Mouse (Mus musculus) midbrain, embryonic 14.5 days (tissue): ENCODE results near the gene Acoxl. TPM values are rescaled to one million over a fixed set of nuclear protein-coding genes. Genes with fewer than 3 reads are reported as not detected.

Source experiments
- ATAC-seq: fragments of 200-750 bp; cut with Nextera tagmentation; 2 replicates; pipeline ENCODE4 v1.8.0; 2017; ENCODE audit warnings: moderate number of reproducible peaks, moderate library complexity; ENCODE audit not compliant: low FRiP score, low TSS enrichment
- DNase-seq: peaks from one replicate; pipeline ENCODE4 v3.0.0-alpha.2; 2015
- H3K27ac ChIP-seq: fragments of 300-500 bp; sonication (generic); replicated peaks from 2 replicates; pipeline ENCODE4 v1.5.1; 2014; ENCODE audit warnings: mild to moderate bottlenecking, low read depth, low read length, moderate library complexity
- H3K27me3 ChIP-seq: fragments of 300-500 bp; sonication (generic); 2 replicates; pipeline ENCODE4 v1.6.1; 2014; ENCODE audit warnings: low read length, control low read depth, mixed read lengths; ENCODE audit not compliant: control insufficient read depth, insufficient read depth
- H3K36me3 ChIP-seq: fragments of 300-500 bp; sonication (generic); 2 replicates; pipeline ENCODE4 v1.6.1; 2014; ENCODE audit warnings: low read length, control low read depth; ENCODE audit not compliant: control insufficient read depth, insufficient read depth
- H3K4me1 ChIP-seq: fragments of 300-500 bp; sonication (generic); 2 replicates; pipeline ENCODE4 v1.6.1; 2014; ENCODE audit warnings: mild to moderate bottlenecking, antibody characterized with exemption, low read length, control low read depth; ENCODE audit not compliant: control insufficient read depth, insufficient read depth
- H3K4me2 ChIP-seq: fragments of 300-500 bp; sonication (generic); 2 replicates; pipeline ENCODE4 v1.6.1; 2014; ENCODE audit warnings: mild to moderate bottlenecking, low read length, moderate library complexity
- H3K4me3 ChIP-seq: fragments of 300-500 bp; sonication (generic); replicated peaks from 2 replicates; pipeline ENCODE4 v1.5.1; 2014; ENCODE audit warnings: low read depth, low read length
- H3K9ac ChIP-seq: fragments of 300-500 bp; sonication (generic); replicated peaks from 2 replicates; pipeline ENCODE4 v1.6.1; 2014; ENCODE audit warnings: mild to moderate bottlenecking, low read length, moderate library complexity
- H3K9me3 ChIP-seq: fragments of 300-500 bp; sonication (generic); 2 replicates; pipeline ENCODE4 v1.6.1; 2016; ENCODE audit warnings: low read length, control low read depth, mixed read lengths; ENCODE audit not compliant: control insufficient read depth
- WGBS: fragments of 180-500 bp; shearing (Covaris S2); extraction: QIAGEN DNeasy Blood & Tissue Kit; methylation state at CpG from one replicate; pipeline ENCODE4 v1.1.7; 2014; 5-methylcytosine and 5-hydroxymethylcytosine counted together
- polyA plus RNA-seq: library from polyadenylated mRNA; unstranded; fragments of >200 nt; fragmentation: Nextera tagmentation; extraction: Ambion mirVana; gene quantifications from 2 replicates; pipeline ENCODE4 v1.2.1, GENCODE M21; 2014

Gene Acoxl
- polyA plus RNA-seq, 1 experiment from 2014 or later = 0.24 TPM

DNA sequence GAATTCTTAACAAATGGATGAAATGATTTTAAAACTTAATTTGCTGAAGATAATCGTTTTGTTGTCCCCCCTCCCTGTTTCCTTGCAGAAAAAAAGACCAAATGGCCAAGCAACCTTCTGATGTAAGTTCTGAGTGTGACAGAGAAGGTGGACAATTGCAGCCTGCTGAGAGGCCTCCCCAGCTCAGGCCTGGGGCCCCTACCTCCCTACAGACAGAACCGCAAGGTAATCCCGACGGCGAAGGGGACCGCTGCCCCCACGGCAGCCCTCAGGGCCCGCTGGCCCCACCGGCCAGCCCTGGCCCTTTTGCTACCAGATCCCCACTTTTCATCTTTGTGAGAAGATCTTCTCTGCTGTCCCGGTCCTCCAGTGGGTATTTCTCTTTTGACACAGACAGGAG, 289.9 kb downstream of the Acoxl start:
- H3K4me2 ChIP-seq = peak overlapping the region; percentile 100
- H3K27ac ChIP-seq = no peak overlapping the region
- no peaks in the 10 kb centered on the region for H3K9me3 ChIP-seq
- 10% methylated on average over 10 of the region's 10 CpGs for WGBS
- H3K9ac ChIP-seq = peak overlapping the region; percentile 66; the same call in 1 of the 2 replicates
- ATAC-seq = no peak
- peak overlapping the region; percentile 64 for H3K4me3 ChIP-seq
- 0 out of 2 replicates have a peak, but pooled peaks cover 5% of the 10 kb centered on the region for H3K36me3 ChIP-seq
- peaks cover 18% of the 10 kb centered on the region for H3K27me3 ChIP-seq
- peaks cover 28% of the 10 kb centered on the region for H3K4me1 ChIP-seq
- DNase-seq = no peak

- peaks cover 12% of the 10 kb centered on the region for H3K4me1 ChIP-seq
- H3K27ac ChIP-seq = no peak overlapping the region
- no peak for DNase-seq
- no peaks in the 10 kb centered on the region for H3K9me3 ChIP-seq
- 90% methylated on average over 11 of the region's 11 CpGs for WGBS
- no peak overlapping the region for H3K9ac ChIP-seq
- ATAC-seq = no peak
- H3K27me3 ChIP-seq = 0 out of 2 replicates have a peak, but pooled peaks cover 4% of the 10 kb centered on the region
- 0 out of 2 replicates have a peak, but pooled peaks cover 13% of the 10 kb centered on the region for H3K36me3 ChIP-seq
- no peak overlapping the region for H3K4me3 ChIP-seq
- no peak overlapping the region for H3K4me2 ChIP-seq
These were observed 292.8 kb downstream of the Acoxl start for GRCm38 (mm10) chr2:128131503-128131902.

- Histone ChIP-seq H3K9me3 (no peaks in the 10 kb centered on the region), H3K27ac (no peak overlapping the region), H3K27me3 (0 out of 2 replicates have a peak, but pooled peaks cover 4% of the 10 kb centered on the region), H3K4me3 (no peak overlapping the region), H3K4me2 (no peak overlapping the region), H3K36me3 (0 out of 2 replicates have a peak, but pooled peaks cover 13% of the 10 kb centered on the region), H3K9ac (no peak overlapping the region), H3K4me1 (peaks cover 12% of the 10 kb centered on the region)
- ATAC-seq = no peak
- WGBS = 86% methylated on average over 5 of the region's 5 CpGs
- no peak for DNase-seq
These were observed 294.0 kb downstream of the Acoxl start for GRCm38 (mm10) chr2:128132635-128133034.

- 0 out of 2 replicates have a peak, but pooled peaks cover 13% of the 10 kb centered on the region for H3K36me3 ChIP-seq
- peaks cover 7% of the 10 kb centered on the region for H3K4me1 ChIP-seq
- no peak overlapping the region for H3K4me2 ChIP-seq
- no peak overlapping the region for H3K9ac ChIP-seq
- no peaks in the 10 kb centered on the region for H3K9me3 ChIP-seq
- ATAC-seq = no peak
- H3K27ac ChIP-seq = no peak overlapping the region
- H3K27me3 ChIP-seq = no peaks in the 10 kb centered on the region
- no peak for DNase-seq
- H3K4me3 ChIP-seq = no peak overlapping the region
These were observed 295.2 kb downstream of the Acoxl start for GRCm38 (mm10) chr2:128133865-128134264.

DNA sequence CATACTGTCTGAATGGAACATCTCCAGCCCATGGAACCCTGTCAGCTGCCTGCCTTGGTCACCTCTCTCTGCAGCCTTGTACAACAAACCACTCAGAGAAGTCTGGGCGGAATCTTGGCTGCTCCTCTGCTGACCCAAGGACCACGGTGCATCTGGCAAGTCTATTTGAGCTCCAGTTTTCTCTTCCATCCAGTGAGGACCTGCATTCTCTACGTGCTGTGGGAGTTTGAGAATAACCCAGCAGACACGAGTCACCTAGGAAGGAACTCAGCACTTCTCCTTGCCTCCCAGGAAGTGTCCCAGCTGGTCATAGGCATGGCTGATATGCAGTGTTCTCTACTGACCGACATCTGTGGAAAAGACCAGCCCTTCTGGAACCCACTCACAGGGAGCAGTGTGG, 295.8 kb downstream of the Acoxl start:
- DNase-seq = no peak
- Histone ChIP-seq H3K9ac (no peak overlapping the region), H3K4me3 (no peak overlapping the region), H3K27ac (no peak overlapping the region), H3K36me3 (0 out of 2 replicates have a peak, but pooled peaks cover 13% of the 10 kb centered on the region), H3K4me1 (peaks cover 10% of the 10 kb centered on the region), H3K4me2 (no peak overlapping the region), H3K27me3 (no peaks in the 10 kb centered on the region), H3K9me3 (no peaks in the 10 kb centered on the region)
- ATAC-seq = no peak
- WGBS = 86% methylated on average over 5 of the region's 5 CpGs

- Histone ChIP-seq H3K36me3 (0 out of 2 replicates have a peak, but pooled peaks cover 13% of the 10 kb centered on the region), H3K9ac (no peak overlapping the region), H3K4me2 (no peak overlapping the region), H3K9me3 (no peaks in the 10 kb centered on the region), H3K27me3 (no peaks in the 10 kb centered on the region), H3K4me3 (no peak overlapping the region), H3K27ac (no peak overlapping the region), H3K4me1 (peaks cover 15% of the 10 kb centered on the region)
- DNase-seq (no peak), ATAC-seq (no peak)
- WGBS = 78% methylated on average over 8 of the region's 8 CpGs
These were observed 296.3 kb downstream of the Acoxl start for GRCm38 (mm10) chr2:128134948-128135347.

DNA sequence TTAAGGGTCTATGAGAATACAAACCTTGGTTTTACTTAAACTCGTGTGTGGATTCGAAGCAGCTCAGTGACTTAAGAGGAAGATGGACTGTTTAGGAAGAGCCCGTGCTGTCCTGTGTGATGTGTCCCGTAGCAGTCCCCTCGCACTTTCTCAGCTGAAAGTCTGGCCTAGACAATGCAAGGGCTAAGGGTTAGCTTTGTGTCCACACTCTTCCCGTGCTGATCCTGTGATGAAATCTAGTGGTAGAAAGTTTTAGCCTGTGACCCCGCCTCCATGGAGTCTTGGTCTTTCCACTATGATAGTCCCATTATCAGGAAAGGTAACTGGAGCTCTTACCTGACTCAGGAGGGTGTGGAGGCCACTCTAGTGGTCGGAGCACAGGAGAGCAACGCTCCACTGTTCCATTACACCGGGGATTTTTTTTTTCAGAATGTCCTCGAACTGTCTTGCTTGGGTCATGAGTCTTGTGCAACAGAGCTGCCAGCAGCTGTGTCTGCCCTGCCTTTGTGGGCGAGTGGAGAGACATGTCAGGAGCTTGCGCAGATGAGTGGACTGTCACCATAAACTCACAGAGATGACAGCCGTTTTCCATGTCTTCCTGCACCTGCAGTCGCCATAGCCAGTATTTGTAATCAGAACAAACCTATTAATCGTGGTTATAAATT, 298.2 kb downstream of the Acoxl start:
- no peak for ATAC-seq
- WGBS = 89% methylated on average over 16 of the region's 16 CpGs
- H3K4me2 ChIP-seq = no peak overlapping the region
- no peak overlapping the region for H3K9ac ChIP-seq
- no peaks in the 10 kb centered on the region for H3K9me3 ChIP-seq
- H3K4me3 ChIP-seq = no peak overlapping the region
- 0 out of 2 replicates have a peak, but pooled peaks cover 11% of the 10 kb centered on the region for H3K36me3 ChIP-seq
- H3K4me1 ChIP-seq = peaks cover 21% of the 10 kb centered on the region
- no peak overlapping the region for H3K27ac ChIP-seq
- H3K27me3 ChIP-seq = no peaks in the 10 kb centered on the region
- no peak for DNase-seq

DNA sequence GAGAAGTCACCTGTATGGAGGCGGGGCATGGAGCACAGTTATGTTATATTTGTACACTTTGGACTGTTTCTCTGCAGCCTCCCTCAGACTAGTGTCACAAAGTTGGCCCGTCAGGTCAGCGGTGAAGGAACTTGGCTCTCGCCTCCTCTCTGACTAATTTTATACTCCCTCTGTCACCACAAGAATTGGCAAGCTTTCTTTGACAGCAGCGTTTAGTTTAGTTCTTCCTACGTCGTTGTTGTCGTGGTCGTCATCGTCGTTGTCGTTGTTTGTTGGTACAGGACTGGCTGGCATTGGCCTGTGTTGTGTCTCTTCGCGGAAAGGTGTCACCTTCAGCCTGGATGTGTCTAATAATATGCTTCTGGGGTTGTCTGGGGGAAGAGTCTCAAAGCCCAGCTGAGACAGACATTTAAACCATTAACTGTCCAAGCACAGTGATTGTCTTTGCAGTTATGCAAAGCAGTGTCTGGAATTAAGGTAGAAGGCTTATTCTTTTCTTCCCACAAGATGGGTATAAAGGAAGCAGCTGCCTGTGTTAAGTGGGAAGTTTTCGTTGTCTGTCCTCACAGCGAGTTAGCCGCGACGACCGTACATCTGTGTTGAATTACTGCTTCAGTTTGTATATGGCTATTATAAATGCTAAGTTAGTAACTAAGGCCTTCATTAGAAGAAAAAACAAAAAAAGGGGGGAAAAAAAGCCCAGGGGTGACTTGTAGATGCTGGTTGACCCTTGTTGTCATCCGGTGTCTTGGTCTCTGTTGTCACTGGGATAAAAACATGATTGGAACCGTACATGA, 299.0 kb downstream of the Acoxl start:
- WGBS = 84% methylated on average over 22 of the region's 22 CpGs
- H3K9ac ChIP-seq = no peak overlapping the region
- H3K4me2 ChIP-seq = no peak overlapping the region
- no peaks in the 10 kb centered on the region for H3K27me3 ChIP-seq
- H3K4me1 ChIP-seq = peaks cover 21% of the 10 kb centered on the region
- no peak for ATAC-seq
- H3K4me3 ChIP-seq = no peak overlapping the region
- no peaks in the 10 kb centered on the region for H3K9me3 ChIP-seq
- H3K27ac ChIP-seq = no peak overlapping the region
- 0 out of 2 replicates have a peak, but pooled peaks cover 8% of the 10 kb centered on the region for H3K36me3 ChIP-seq
- DNase-seq = no peak
